Mouse (Mus musculus): ENCODE results near the gene Tbce. TPM values are rescaled to one million over a fixed set of nuclear protein-coding genes. Genes with fewer than 3 reads are reported as not detected.
"Not testable (repeated sequence)": the region's sequence is repeated elsewhere in the genome, so short reads cannot be mapped to it uniquely, and the experiment has no call there.

Gene Tbce
- polyA plus RNA-seq, 1 experiment from 2014 or later, result 57.7 TPM

- peak; percentile 23 for ATAC-seq (ENCODE audit: low read depth)
- WGBS, result 0% methylated on average over 8 of the region's 8 CpGs
- H3K36me3 ChIP-seq (ENCODE audit: control insufficient read depth, insufficient read depth, low read length), result no peaks in the 10 kb centered on the region
Measured at GRCm38 (mm10) chr13:14038911-14039291, 537 bp downstream of the Tbce start.

GRCm38 (mm10) chr13:14035875-14036630 is 3.4 kb downstream of the Tbce start:
- no peak for ATAC-seq (ENCODE audit: low read depth)
- WGBS, result 92% methylated on average over 11 of the region's 11 CpGs
- no peaks in the 10 kb centered on the region for H3K36me3 ChIP-seq (ENCODE audit: control insufficient read depth, insufficient read depth, low read length)

More at GRCm38 (mm10) chr13:14038911-14039291, 537 bp downstream of the Tbce start:
- H3K27ac ChIP-seq (ENCODE audit: low read length), result peak overlapping the region; percentile 97; the same call in 1 of the 2 replicates
- H3K4me3 ChIP-seq (ENCODE audit: low read length), result peak overlapping the region; percentile 82
- H3K9me3 ChIP-seq (ENCODE audit: control insufficient read depth, low read length), result no peaks in the 10 kb centered on the region
- H3K4me2 ChIP-seq (ENCODE audit: low read depth, low read length), result peak overlapping the region; percentile 95
- no peaks in the 10 kb centered on the region for H3K27me3 ChIP-seq (ENCODE audit: control insufficient read depth, insufficient read depth, low read depth, low read length)
- peaks cover 10% of the 10 kb centered on the region for H3K4me1 ChIP-seq (replicated peaks; ENCODE audit: control insufficient read depth, insufficient read depth, low read length)
- peak overlapping the region; percentile 93 for H3K9ac ChIP-seq (ENCODE audit: low read length)

GRCm38 (mm10) chr13:14035352-14035751 is 4.1 kb downstream of the Tbce start:
- not testable (repeated sequence) for H3K4me3 ChIP-seq (ENCODE audit: low read length); H3K4me1 ChIP-seq (replicated peaks; ENCODE audit: control insufficient read depth, insufficient read depth, low read length); H3K9ac ChIP-seq (ENCODE audit: low read length); H3K9me3 ChIP-seq (ENCODE audit: control insufficient read depth, low read length); ATAC-seq (ENCODE audit: low read depth); H3K36me3 ChIP-seq (ENCODE audit: control insufficient read depth, insufficient read depth, low read length); H3K4me2 ChIP-seq (ENCODE audit: low read depth, low read length); H3K27me3 ChIP-seq (ENCODE audit: control insufficient read depth, insufficient read depth, low read depth, low read length); H3K27ac ChIP-seq (ENCODE audit: low read length)
- WGBS, result 91% methylated on average over 3 of the region's 3 CpGs

More at GRCm38 (mm10) chr13:14035875-14036630, 3.4 kb downstream of the Tbce start:
- Histone ChIP-seq H3K9me3 (ENCODE audit: control insufficient read depth, low read length) (no peaks in the 10 kb centered on the region), H3K9ac (ENCODE audit: low read length) (no peak overlapping the region), H3K27me3 (ENCODE audit: control insufficient read depth, insufficient read depth, low read depth, low read length) (no peaks in the 10 kb centered on the region), H3K27ac (ENCODE audit: low read length) (no peak overlapping the region), H3K4me3 (ENCODE audit: low read length) (no peak overlapping the region), H3K4me1 (replicated peaks; ENCODE audit: control insufficient read depth, insufficient read depth, low read length) (peaks cover 10% of the 10 kb centered on the region), H3K4me2 (ENCODE audit: low read depth, low read length) (no peak overlapping the region)

- Histone ChIP-seq H3K4me1 (replicated peaks; ENCODE audit: control insufficient read depth, insufficient read depth, low read length) (peaks cover 4% of the 10 kb centered on the region), H3K9me3 (ENCODE audit: control insufficient read depth, low read length) (no peaks in the 10 kb centered on the region), H3K4me3 (ENCODE audit: low read length) (no peak overlapping the region), H3K9ac (ENCODE audit: low read length) (no peak overlapping the region), H3K36me3 (ENCODE audit: control insufficient read depth, insufficient read depth, low read length) (peaks cover 1% of the 10 kb centered on the region), H3K4me2 (ENCODE audit: low read depth, low read length) (no peak overlapping the region), H3K27ac (ENCODE audit: low read length) (no peak overlapping the region), H3K27me3 (ENCODE audit: control insufficient read depth, insufficient read depth, low read depth, low read length) (no peaks in the 10 kb centered on the region)
- no peak for ATAC-seq (ENCODE audit: low read depth)
Measured at GRCm38 (mm10) chr13:14034073-14034348, 5.4 kb downstream of the Tbce start.

GRCm38 (mm10) chr13:14033309-14034072 is 5.9 kb downstream of the Tbce start:
- ATAC-seq (ENCODE audit: low read depth), result no peak
- Histone ChIP-seq H3K9ac (ENCODE audit: low read length) (no peak overlapping the region), H3K36me3 (ENCODE audit: control insufficient read depth, insufficient read depth, low read length) (peaks cover 3% of the 10 kb centered on the region), H3K4me3 (ENCODE audit: low read length) (no peak overlapping the region), H3K27me3 (ENCODE audit: control insufficient read depth, insufficient read depth, low read depth, low read length) (no peaks in the 10 kb centered on the region), H3K4me2 (ENCODE audit: low read depth, low read length) (no peak overlapping the region), H3K27ac (ENCODE audit: low read length) (no peak overlapping the region), H3K4me1 (replicated peaks; ENCODE audit: control insufficient read depth, insufficient read depth, low read length) (peaks cover under 1% of the 10 kb centered on the region), H3K9me3 (ENCODE audit: control insufficient read depth, low read length) (no peaks in the 10 kb centered on the region)
- WGBS, result 88% methylated on average over 5 of the region's 5 CpGs

- Histone ChIP-seq H3K36me3 (ENCODE audit: control insufficient read depth, insufficient read depth, low read length) (peaks cover 13% of the 10 kb centered on the region), H3K9me3 (ENCODE audit: control insufficient read depth, low read length) (no peaks in the 10 kb centered on the region), H3K27ac (ENCODE audit: low read length) (no peak overlapping the region), H3K4me3 (ENCODE audit: low read length) (no peak overlapping the region), H3K4me2 (ENCODE audit: low read depth, low read length) (no peak overlapping the region), H3K9ac (ENCODE audit: low read length) (no peak overlapping the region), H3K27me3 (ENCODE audit: control insufficient read depth, insufficient read depth, low read depth, low read length) (no peaks in the 10 kb centered on the region), H3K4me1 (replicated peaks; ENCODE audit: control insufficient read depth, insufficient read depth, low read length) (no peaks in the 10 kb centered on the region)
- ATAC-seq (ENCODE audit: low read depth), result no peak
- WGBS, result 91% methylated on average over 6 of the region's 6 CpGs
Measured at GRCm38 (mm10) chr13:14026154-14026820, 13.2 kb downstream of the Tbce start.

GRCm38 (mm10) chr13:14025554-14025953 is 13.9 kb downstream of the Tbce start:
- Histone ChIP-seq H3K27ac (ENCODE audit: low read length) (no peak overlapping the region), H3K4me1 (replicated peaks; ENCODE audit: control insufficient read depth, insufficient read depth, low read length) (no peaks in the 10 kb centered on the region), H3K9me3 (ENCODE audit: control insufficient read depth, low read length) (no peaks in the 10 kb centered on the region), H3K9ac (ENCODE audit: low read length) (no peak overlapping the region), H3K4me3 (ENCODE audit: low read length) (no peak overlapping the region), H3K27me3 (ENCODE audit: control insufficient read depth, insufficient read depth, low read depth, low read length) (no peaks in the 10 kb centered on the region), H3K36me3 (ENCODE audit: control insufficient read depth, insufficient read depth, low read length) (peaks cover 13% of the 10 kb centered on the region), H3K4me2 (ENCODE audit: low read depth, low read length) (no peak overlapping the region)
- no peak for ATAC-seq (ENCODE audit: low read depth)
- 87% methylated on average over 6 of the region's 6 CpGs for whole genome bisulfite sequencing

- H3K9me3 ChIP-seq (ENCODE audit: control insufficient read depth, low read length); H3K36me3 ChIP-seq (ENCODE audit: control insufficient read depth, insufficient read depth, low read length); ATAC-seq (ENCODE audit: low read depth); H3K27me3 ChIP-seq (ENCODE audit: control insufficient read depth, insufficient read depth, low read depth, low read length); H3K4me2 ChIP-seq (ENCODE audit: low read depth, low read length); H3K27ac ChIP-seq (ENCODE audit: low read length); H3K9ac ChIP-seq (ENCODE audit: low read length); H3K4me1 ChIP-seq (replicated peaks; ENCODE audit: control insufficient read depth, insufficient read depth, low read length); H3K4me3 ChIP-seq (ENCODE audit: low read length): not testable (repeated sequence)
- WGBS, result 67% methylated on average over 5 of the region's 12 CpGs
Measured at GRCm38 (mm10) chr13:14021417-14021816, 18.0 kb downstream of the Tbce start.

GRCm38 (mm10) chr13:14018852-14019251 is 20.6 kb downstream of the Tbce start:
- Histone ChIP-seq H3K9ac (ENCODE audit: low read length) (no peak overlapping the region), H3K36me3 (ENCODE audit: control insufficient read depth, insufficient read depth, low read length) (peaks cover 19% of the 10 kb centered on the region), H3K4me1 (replicated peaks; ENCODE audit: control insufficient read depth, insufficient read depth, low read length) (no peaks in the 10 kb centered on the region), H3K4me2 (ENCODE audit: low read depth, low read length) (no peak overlapping the region), H3K4me3 (ENCODE audit: low read length) (no peak overlapping the region), H3K27ac (ENCODE audit: low read length) (no peak overlapping the region), H3K9me3 (ENCODE audit: control insufficient read depth, low read length) (no peaks in the 10 kb centered on the region), H3K27me3 (ENCODE audit: control insufficient read depth, insufficient read depth, low read depth, low read length) (no peaks in the 10 kb centered on the region)
- ATAC-seq (ENCODE audit: low read depth), result no peak
- WGBS, result 86% methylated on average over 3 of the region's 3 CpGs
